Mouse (Mus musculus) liver, embryonic 14.5 days (tissue): Measurements from ENCODE around the gene Tmsb15a. TPM values are rescaled to one million over a fixed set of nuclear protein-coding genes. Genes with fewer than 3 reads are reported as not detected.
A peak's percentile ranks its signal among the peaks of the same experiment; 100 is the strongest.

Experiments
- ATAC-seq: fragments of 200-750 bp; cut with Nextera tagmentation; 2 replicates; pipeline ENCODE4 v1.8.0; 2017; ENCODE audit warnings: moderate number of reproducible peaks, mild to moderate bottlenecking, moderate library complexity; ENCODE audit not compliant: insufficient read depth
- DNase-seq, 3 experiments: peaks; one replicate each; pipeline ENCODE4 v3.0.0-alpha.2; 2012 to 2013; ENCODE audit warnings: low read depth in 3 of 3, low spot score in 3 of 3
- H3K27ac ChIP-seq: fragments of 300-500 bp; sonication (generic); 2 replicates; pipeline ENCODE4 v1.5.1; 2014; ENCODE audit warnings: moderate library complexity, mild to moderate bottlenecking, control low read depth, inconsistent platforms
- H3K27me3 ChIP-seq: fragments of 300-500 bp; sonication (generic); 2 replicates; pipeline ENCODE4 v1.6.1; 2014; ENCODE audit warnings: mild to moderate bottlenecking, low read length, moderate library complexity; ENCODE audit not compliant: control insufficient read depth, insufficient read depth
- H3K36me3 ChIP-seq: fragments of 300-500 bp; sonication (generic); replicated peaks from 2 replicates; pipeline ENCODE4 v1.6.1; 2014; ENCODE audit warnings: low read depth; ENCODE audit not compliant: control insufficient read depth, insufficient read depth
- H3K4me1 ChIP-seq, 2 experiments: fragments of 200-500 bp in 1 of 2; fragments of 300-500 bp in 1 of 2; sonication (generic) in 1 of 2; replicated peaks; 2 replicates each; pipeline ENCODE4 v1.6.1; 2012 to 2014; ENCODE audit warnings: antibody characterized with exemption in 1 of 2, inconsistent platforms in 1 of 2, low read length in 1 of 2; ENCODE audit not compliant: control insufficient read depth in 2 of 2, insufficient read depth in 2 of 2
- H3K4me2 ChIP-seq: fragments of 300-500 bp; sonication (generic); 2 replicates; pipeline ENCODE4 v1.6.1; 2014; ENCODE audit warnings: low read depth, mild to moderate bottlenecking, control low read depth, moderate library complexity
- H3K4me3 ChIP-seq, 2 experiments: fragments of 200-500 bp in 1 of 2; fragments of 300-500 bp in 1 of 2; sonication (generic) in 1 of 2; 2 replicates each; pipeline ENCODE4 v1.5.1; 2012 to 2014; ENCODE audit warnings: low read depth in 2 of 2, low read length in 2 of 2, mild to moderate bottlenecking in 2 of 2, control low read depth in 1 of 2, inconsistent platforms in 1 of 2, moderate library complexity in 1 of 2; ENCODE audit not compliant: insufficient read depth in 1 of 2
- H3K9ac ChIP-seq: fragments of 300-500 bp; sonication (generic); replicated peaks from 2 replicates; pipeline ENCODE4 v1.6.1; 2014; ENCODE audit warnings: mild to moderate bottlenecking, control low read depth, moderate library complexity
- H3K9me3 ChIP-seq: fragments of 300-500 bp; sonication (generic); 2 replicates; pipeline ENCODE4 v1.6.1; 2016; ENCODE audit warnings: low read length, mixed read lengths; ENCODE audit not compliant: control insufficient read depth
- CTCF ChIP-seq: IDR thresholded peaks from 2 replicates; pipeline ENCODE4 v1.5.1; 2016; ENCODE audit warnings: antibody characterized with exemption, low read depth, control low read depth
- EP300 ChIP-seq: IDR thresholded peaks from 2 replicates; pipeline ENCODE4 v1.6.1; 2016; ENCODE audit warnings: antibody characterized with exemption, low read depth
- WGBS: fragments of 180-500 bp; shearing (Covaris S2); extraction: QIAGEN DNeasy Blood & Tissue Kit; methylation state at CpG from one replicate; pipeline ENCODE4 v1.1.7; 2014; ENCODE audit not compliant: insufficient replicate concordance; 5-methylcytosine and 5-hydroxymethylcytosine counted together
- polyA plus RNA-seq, 2 experiments: library from polyadenylated mRNA; depleted of rRNA in 1 of 2; stranded (reverse) in 1 of 2; unstranded in 1 of 2; fragments of >200 nt; fragmentation: Nextera tagmentation in 1 of 2; extraction: Ambion mirVana in 1 of 2; gene quantifications; 2 replicates each; pipeline versions ENCODE4 v1.2.1 to v1.2.3; 2012 to 2014

The Tmsb15a gene
- polyA plus RNA-seq, 2 experiments, result not detected

DNA sequence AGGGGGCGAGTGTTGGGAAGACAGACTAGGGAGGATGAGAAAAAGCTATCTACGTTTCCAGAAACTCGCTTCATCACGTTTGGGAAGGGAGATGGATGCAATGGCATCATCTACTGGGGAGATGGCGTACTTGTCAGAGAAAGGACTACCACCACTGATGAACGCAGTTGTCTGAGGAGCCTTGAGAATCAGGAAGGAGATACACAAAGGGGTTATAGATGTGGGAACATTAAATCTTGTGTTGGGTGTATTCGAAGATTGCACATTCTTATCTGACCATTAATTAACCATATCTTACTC is 17.9 kb upstream of the Tmsb15a start:
- WGBS, result 6% methylated on average over 7 of the region's 7 CpGs
- Histone ChIP-seq H3K4me3 (peak overlapping the region; percentile 75 to 93), H3K9ac (peak overlapping the region; percentile 64), H3K4me1 (peaks cover 0 to 6% of the 10 kb centered on the region in 2 experiments; a peak in 2 of 4 replicates), H3K9me3 (no peaks in the 10 kb centered on the region), H3K36me3 (no peaks in the 10 kb centered on the region), H3K27me3 (no peaks in the 10 kb centered on the region), H3K4me2 (peak overlapping the region; percentile 71), H3K27ac (peak overlapping the region; percentile 39)
- no peak for TF ChIP-seq EP300
- TF ChIP-seq CTCF, result 0 out of 2 replicates have a peak, but pooled peaks have one; percentile 27
- DNase-seq, result peak in 1 of 3 experiments; percentile 4
- ATAC-seq, result peak; percentile 46; the same call in 1 of the 2 replicates

DNA sequence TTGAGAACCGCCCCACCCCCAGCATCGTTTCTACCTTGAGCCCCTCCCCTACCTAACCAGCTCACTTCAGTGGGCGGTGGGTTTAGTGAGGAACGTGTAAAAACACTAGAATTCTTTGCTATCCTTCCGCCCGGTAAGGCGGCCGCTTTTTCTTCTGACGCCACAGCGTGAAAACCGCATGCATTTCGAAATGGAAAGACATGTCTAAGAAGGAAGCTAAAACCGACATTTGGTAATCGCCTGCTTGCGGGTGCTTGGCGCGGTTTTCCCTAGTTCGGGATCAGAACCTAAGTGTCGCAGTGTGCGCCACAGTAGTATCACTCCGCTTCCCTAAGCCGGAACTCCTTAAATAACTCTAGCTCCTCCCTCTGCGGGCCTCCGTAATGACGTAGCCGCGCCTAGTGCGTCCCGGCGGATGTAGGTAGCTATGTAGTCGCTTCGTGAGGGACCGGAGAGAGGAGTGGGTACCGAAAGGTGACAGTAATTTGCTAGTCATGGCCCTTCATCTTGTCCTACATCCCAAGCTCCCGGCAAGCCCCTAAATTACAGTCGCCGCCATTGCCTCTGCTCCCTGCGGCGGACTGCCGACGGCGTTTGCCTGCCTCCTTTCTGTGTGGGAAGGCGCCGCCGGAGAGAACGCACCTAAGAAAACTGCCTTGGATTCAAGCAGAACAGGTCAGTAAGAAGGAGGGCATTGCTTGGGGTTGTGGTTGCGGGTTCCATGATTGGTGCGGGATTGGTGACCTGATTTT is 17.4 kb upstream of the Tmsb15a start, which contains the start of the genes Armcx5 and Gprasp1:
Gene Armcx5 (plus strand): TSS at position 430 of the 752 bp plus-strand sequence.
Gene Gprasp1 (plus strand): TSS at position 430 of the 752 bp plus-strand sequence.
- Histone ChIP-seq H3K27ac (peak within 1 kb of the TSS; percentile 39), H3K4me1 (peaks cover 0 to 6% of the 10 kb centered on the region in 2 experiments; a peak in 2 of 4 replicates), H3K4me2 (peak within 1 kb of the TSS; percentile 71), H3K36me3 (no peaks in the 10 kb centered on the region), H3K27me3 (no peaks in the 10 kb centered on the region), H3K9me3 (no peaks in the 10 kb centered on the region), H3K4me3 (peak within 1 kb of the TSS; percentile 75 to 93), H3K9ac (peak within 1 kb of the TSS; percentile 64)
- ATAC-seq, result peak; percentile 98
- TF ChIP-seq CTCF, result no peak
- TF ChIP-seq EP300, result no peak
- 13% methylated on average over 47 of the region's 48 CpGs for WGBS
- peak; percentile 71 to 80 (median 78) for DNase-seq

DNA sequence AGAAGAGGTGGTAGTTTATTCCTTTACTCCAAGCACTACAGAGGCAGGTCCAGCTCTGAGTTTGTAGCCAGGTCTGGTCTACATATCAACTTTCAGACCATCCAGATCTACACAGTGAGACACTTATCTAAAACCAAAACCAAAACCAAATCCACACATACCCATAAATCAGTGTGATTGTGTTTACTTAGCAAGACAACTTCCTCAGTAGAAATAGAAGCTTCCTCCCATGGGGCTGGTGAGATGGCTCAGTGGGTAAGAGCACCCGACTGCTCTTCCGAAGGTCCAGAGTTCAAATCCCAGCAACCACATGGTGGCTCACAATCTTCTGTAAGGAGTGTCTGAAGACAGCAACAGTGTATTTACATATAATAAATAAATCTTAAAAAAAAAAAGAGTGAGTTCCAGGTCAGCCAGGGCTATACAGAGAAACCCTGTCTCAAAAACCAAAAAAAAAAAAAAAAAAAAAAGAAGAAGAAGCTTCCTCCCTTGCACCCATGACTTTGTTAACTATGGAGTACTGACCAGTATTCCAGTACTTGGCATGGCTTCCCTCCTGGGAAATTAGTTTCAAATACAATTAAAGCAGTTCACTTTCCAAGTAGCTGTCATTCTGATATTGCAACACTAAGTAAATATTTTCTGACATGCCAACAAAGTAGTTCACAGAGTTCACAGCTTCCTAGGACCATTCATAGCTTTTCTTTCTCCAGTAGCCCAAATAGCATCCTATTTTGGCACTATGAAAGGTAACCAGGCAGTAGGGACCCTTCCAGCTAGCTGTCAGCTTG is 13.9 kb upstream of the Tmsb15a start:
- Histone ChIP-seq H3K36me3 (no peaks in the 10 kb centered on the region), H3K27ac (no peak overlapping the region), H3K4me3 (no peak overlapping the region), H3K9ac (no peak overlapping the region), H3K27me3 (no peaks in the 10 kb centered on the region), H3K4me2 (no peak overlapping the region), H3K4me1 (peaks cover 0 to 6% of the 10 kb centered on the region in 2 experiments; a peak in 2 of 4 replicates), H3K9me3 (no peaks in the 10 kb centered on the region)
- ATAC-seq, result no peak
- DNase-seq, result no peak
- WGBS, result 72% methylated on average over 2 of the region's 2 CpGs
- TF ChIP-seq EP300, result no peak
- TF ChIP-seq CTCF, result no peak

DNA sequence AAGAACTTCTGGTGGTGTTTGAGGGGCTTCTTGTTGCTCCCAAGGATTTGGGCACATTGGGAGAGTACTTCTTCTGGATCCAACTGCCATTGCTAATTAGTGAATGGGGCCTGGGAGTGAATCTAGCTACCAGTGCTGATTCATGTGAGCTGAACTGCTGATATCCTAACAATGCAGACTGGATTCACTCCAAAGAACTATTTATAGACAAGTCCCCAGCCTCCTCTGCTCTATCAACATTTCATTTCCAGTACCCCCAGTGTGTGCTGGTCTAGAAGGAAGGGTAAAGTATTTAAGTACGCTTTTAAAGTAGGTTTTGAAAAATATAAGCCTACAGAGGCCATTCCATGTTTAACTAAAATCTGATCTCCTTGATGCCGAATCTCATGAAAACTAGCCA is 12.2 kb downstream of the Tmsb15a start:
- TF ChIP-seq EP300 (no peak), CTCF (no peak)
- Histone ChIP-seq H3K4me1 (no peaks in the 10 kb centered on the region), H3K27me3 (no peaks in the 10 kb centered on the region), H3K4me2 (no peak overlapping the region), H3K27ac (no peak overlapping the region), H3K4me3 (no peak overlapping the region), H3K36me3 (no peaks in the 10 kb centered on the region), H3K9ac (no peak overlapping the region), H3K9me3 (no peaks in the 10 kb centered on the region)
- DNase-seq (no peak), ATAC-seq (no peak)
- WGBS, result 45% methylated on average over 2 of the region's 2 CpGs

DNA sequence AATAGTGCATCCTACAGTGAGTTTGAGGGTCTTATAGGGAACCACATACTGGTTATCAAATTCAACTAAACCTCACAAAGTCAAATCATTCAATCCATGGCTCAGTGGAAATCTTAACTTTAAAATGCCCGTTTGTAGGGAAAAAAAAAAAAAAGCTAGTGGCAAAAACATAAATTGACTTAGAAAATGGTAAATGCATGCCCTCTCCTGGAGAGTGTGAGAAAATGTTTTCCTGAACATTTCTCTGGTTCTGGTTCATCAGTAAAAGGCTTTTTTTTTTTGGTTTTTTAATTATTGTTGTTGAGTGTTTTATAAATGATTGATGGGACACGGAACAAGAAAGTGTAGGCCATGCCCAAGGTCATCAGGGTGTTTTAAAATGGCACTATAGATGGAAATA is 20.7 kb downstream of the Tmsb15a start:
- no peaks in the 10 kb centered on the region for H3K27me3 ChIP-seq
- no peak overlapping the region for H3K9ac ChIP-seq
- H3K27ac ChIP-seq, result no peak overlapping the region
- no peaks in the 10 kb centered on the region for H3K4me1 ChIP-seq
- H3K9me3 ChIP-seq, result no peaks in the 10 kb centered on the region
- H3K4me2 ChIP-seq, result no peak overlapping the region
- 29% methylated on average over 2 of the region's 2 CpGs for WGBS
- H3K36me3 ChIP-seq, result no peaks in the 10 kb centered on the region
- DNase-seq (no peak), ATAC-seq (no peak)
- no peak for TF ChIP-seq EP300
- no peak for TF ChIP-seq CTCF
- no peak overlapping the region for H3K4me3 ChIP-seq
